Mouse (Mus musculus): ENCODE measurements around the gene Ap2m1. TPM values are rescaled to one million over a fixed set of nuclear protein-coding genes. Genes with fewer than 3 reads are reported as not detected.
"Not testable (repeated sequence)": the region's sequence is repeated elsewhere in the genome, so short reads cannot be mapped to it uniquely, and the experiment has no call there.

Ap2m1 gene
- 604 and 650 TPM in 2 replicates for polyA plus RNA-seq (2016; fragmentation: Nextera tagmentation; extraction: Ambion mirVana)

GRCm38 (mm10) chr16:20535296-20536080, at the start of gene Ap2m1:
Gene Ap2m1 (plus strand): TSS chr16:20535478.
- peak; percentile 99 for DNase-seq (ENCODE audit: low spot score)
- H3K27ac ChIP-seq (replicated peaks) = peak within 1 kb of the TSS; percentile 96
- no peaks in the 10 kb centered on the region for H3K9me3 ChIP-seq
- peaks cover 72% of the 10 kb centered on the region for H3K36me3 ChIP-seq (replicated peaks)
- no peaks in the 10 kb centered on the region for H3K27me3 ChIP-seq (replicated peaks; ENCODE audit: low read depth, poor library complexity, severe bottlenecking)
- peak within 1 kb of the TSS; percentile 95 for H3K4me3 ChIP-seq
- under 1% methylated on average over 52 of the region's 52 CpGs for WGBS
- H3K4me1 ChIP-seq = peaks cover 23% of the 10 kb centered on the region

GRCm38 (mm10) chr16:20486048-20486447, 49.2 kb upstream of the Ap2m1 start:
- no peak for DNase-seq (ENCODE audit: low spot score)
- Histone ChIP-seq H3K36me3 (replicated peaks) (no peaks in the 10 kb centered on the region), H3K4me1 (no peaks in the 10 kb centered on the region), H3K27me3 (replicated peaks; ENCODE audit: low read depth, poor library complexity, severe bottlenecking) (no peaks in the 10 kb centered on the region), H3K4me3 (no peak overlapping the region), H3K9me3 (no peaks in the 10 kb centered on the region), H3K27ac (replicated peaks) (no peak overlapping the region)
- WGBS = 69% methylated on average over 3 of the region's 3 CpGs

GRCm38 (mm10) chr16:20488151-20488550, 47.1 kb upstream of the Ap2m1 start:
- no peaks in the 10 kb centered on the region for H3K4me1 ChIP-seq
- H3K27me3 ChIP-seq (replicated peaks; ENCODE audit: low read depth, poor library complexity, severe bottlenecking) = no peaks in the 10 kb centered on the region
- no peak overlapping the region for H3K27ac ChIP-seq (replicated peaks)
- H3K36me3 ChIP-seq (replicated peaks) = no peaks in the 10 kb centered on the region
- no peaks in the 10 kb centered on the region for H3K9me3 ChIP-seq
- DNase-seq (ENCODE audit: low spot score) = no peak
- no peak overlapping the region for H3K4me3 ChIP-seq
- 79% methylated on average over 1 of the region's 1 CpGs for WGBS

GRCm38 (mm10) chr16:20488751-20489150, 46.5 kb upstream of the Ap2m1 start:
- not testable (repeated sequence) for H3K27me3 ChIP-seq (replicated peaks; ENCODE audit: low read depth, poor library complexity, severe bottlenecking); DNase-seq (ENCODE audit: low spot score); H3K36me3 ChIP-seq (replicated peaks); H3K4me3 ChIP-seq; H3K9me3 ChIP-seq; H3K27ac ChIP-seq (replicated peaks); H3K4me1 ChIP-seq
- WGBS = 86% methylated on average over 9 of the region's 9 CpGs

- H3K27ac ChIP-seq (replicated peaks) = no peak overlapping the region
- WGBS = 86% methylated on average over 2 of the region's 2 CpGs
- no peak for DNase-seq (ENCODE audit: low spot score)
- H3K27me3 ChIP-seq (replicated peaks; ENCODE audit: low read depth, poor library complexity, severe bottlenecking) = no peaks in the 10 kb centered on the region
- no peaks in the 10 kb centered on the region for H3K36me3 ChIP-seq (replicated peaks)
- no peaks in the 10 kb centered on the region for H3K9me3 ChIP-seq
- H3K4me1 ChIP-seq = no peaks in the 10 kb centered on the region
- H3K4me3 ChIP-seq = no peak overlapping the region
Observed at GRCm38 (mm10) chr16:20489233-20489632, 46.0 kb upstream of the Ap2m1 start.

GRCm38 (mm10) chr16:20490581-20490980, 44.7 kb upstream of the Ap2m1 start:
- H3K4me1 ChIP-seq = no peaks in the 10 kb centered on the region
- no peaks in the 10 kb centered on the region for H3K9me3 ChIP-seq
- H3K4me3 ChIP-seq = no peak overlapping the region
- H3K27me3 ChIP-seq (replicated peaks; ENCODE audit: low read depth, poor library complexity, severe bottlenecking) = no peaks in the 10 kb centered on the region
- H3K27ac ChIP-seq (replicated peaks) = no peak overlapping the region
- no peak for DNase-seq (ENCODE audit: low spot score)
- H3K36me3 ChIP-seq (replicated peaks) = no peaks in the 10 kb centered on the region
- WGBS = 44% methylated on average over 2 of the region's 2 CpGs

GRCm38 (mm10) chr16:20491301-20491700, 44.0 kb upstream of the Ap2m1 start:
- no peaks in the 10 kb centered on the region for H3K36me3 ChIP-seq (replicated peaks)
- no peaks in the 10 kb centered on the region for H3K27me3 ChIP-seq (replicated peaks; ENCODE audit: low read depth, poor library complexity, severe bottlenecking)
- H3K9me3 ChIP-seq = no peaks in the 10 kb centered on the region

GRCm38 (mm10) chr16:20493452-20493851, 41.8 kb upstream of the Ap2m1 start:
- 81% methylated on average over 2 of the region's 2 CpGs for WGBS
- H3K9me3 ChIP-seq = no peaks in the 10 kb centered on the region
- peaks cover 11% of the 10 kb centered on the region; the same call in 1 of the 2 replicates for H3K4me1 ChIP-seq
- no peaks in the 10 kb centered on the region for H3K36me3 ChIP-seq (replicated peaks)
- DNase-seq (ENCODE audit: low spot score) = no peak
- H3K27me3 ChIP-seq (replicated peaks; ENCODE audit: low read depth, poor library complexity, severe bottlenecking) = peaks cover 12% of the 10 kb centered on the region
- no peak overlapping the region for H3K27ac ChIP-seq (replicated peaks)
- H3K4me3 ChIP-seq = no peak overlapping the region

More at GRCm38 (mm10) chr16:20491301-20491700, 44.0 kb upstream of the Ap2m1 start:
- 76% methylated on average over 2 of the region's 2 CpGs for WGBS
- Histone ChIP-seq H3K4me1 (no peaks in the 10 kb centered on the region), H3K27ac (replicated peaks) (no peak overlapping the region), H3K4me3 (no peak overlapping the region)
- no peak for DNase-seq (ENCODE audit: low spot score)

GRCm38 (mm10) chr16:20496671-20497600, 38.3 kb upstream of the Ap2m1 start:
- Histone ChIP-seq H3K27ac (replicated peaks) (no peak overlapping the region), H3K4me3 (peak overlapping the region; percentile 53), H3K27me3 (replicated peaks; ENCODE audit: low read depth, poor library complexity, severe bottlenecking) (peaks cover 12% of the 10 kb centered on the region), H3K36me3 (replicated peaks) (peaks cover 20% of the 10 kb centered on the region), H3K4me1 (peaks cover 20% of the 10 kb centered on the region), H3K9me3 (no peaks in the 10 kb centered on the region)
- 21% methylated on average over 25 of the region's 25 CpGs for whole genome bisulfite sequencing
- DNase-seq (ENCODE audit: low spot score) = peak; percentile 49

GRCm38 (mm10) chr16:20497980-20498676, 37.1 kb upstream of the Ap2m1 start:
- Histone ChIP-seq H3K27ac (replicated peaks) (peak overlapping the region; percentile 91), H3K4me1 (peaks cover 20% of the 10 kb centered on the region), H3K9me3 (no peaks in the 10 kb centered on the region), H3K36me3 (replicated peaks) (peaks cover 32% of the 10 kb centered on the region), H3K4me3 (peak overlapping the region; percentile 88), H3K27me3 (replicated peaks; ENCODE audit: low read depth, poor library complexity, severe bottlenecking) (peaks cover 12% of the 10 kb centered on the region)
- no peak for DNase-seq (ENCODE audit: low spot score)
- WGBS = 13% methylated on average over 16 of the region's 16 CpGs

GRCm38 (mm10) chr16:20498677-20499475, 36.4 kb upstream of the Ap2m1 start, which contains the start of gene Eif2b5:
Gene Eif2b5 (plus strand): TSS chr16:20498817.
- H3K27me3 ChIP-seq (replicated peaks; ENCODE audit: low read depth, poor library complexity, severe bottlenecking) = peaks cover 12% of the 10 kb centered on the region
- H3K9me3 ChIP-seq = no peaks in the 10 kb centered on the region
- H3K4me3 ChIP-seq = peak within 1 kb of the TSS; percentile 88
- peak; percentile 91 for DNase-seq (ENCODE audit: low spot score)
- H3K4me1 ChIP-seq = peaks cover 20% of the 10 kb centered on the region
- under 1% methylated on average over 49 of the region's 49 CpGs for WGBS
- peak within 1 kb of the TSS; percentile 91 for H3K27ac ChIP-seq (replicated peaks)
- H3K36me3 ChIP-seq (replicated peaks) = peaks cover 39% of the 10 kb centered on the region
